Mouse (Mus musculus) layer of hippocampus, adult 8-10 months (tissue): ENCODE data around the gene Slc35e2. TPM values are rescaled to one million over a fixed set of nuclear protein-coding genes. Genes with fewer than 3 reads are reported as not detected.
A peak's percentile ranks its signal among the peaks of the same experiment; 100 is the strongest.
"Not testable (repeated sequence)": the region's sequence is repeated elsewhere in the genome, so short reads cannot be mapped to it uniquely, and the experiment has no call there.

Experiments used
- DNase-seq, 2 experiments: peaks; one replicate each; pipeline ENCODE4 v3.0.0; 2022; ENCODE audit warnings: low spot score in 2 of 2
- total RNA-seq, 4 experiments: library from RNA; stranded (reverse); gene quantifications; 2 replicates each; pipeline ENCODE4 v1.2.4; 2022

The Slc35e2 gene
- total RNA-seq, 4 experiments from 2014 or later = 36.1 to 48.6 (median 42.5) TPM

GRCm38 (mm10) chr4:155624338-155625291 is 23.4 kb downstream of the Slc35e2 start, which contains the start of gene Cdk11b:
Gene Cdk11b (plus strand): TSS chr4:155624854.
- DNase-seq = peak; percentile 96 to 97

GRCm38 (mm10) chr4:155630267-155630666 is 29.1 kb downstream of the Slc35e2 start:
- DNase-seq = no peak

GRCm38 (mm10) chr4:155635766-155636499 is 34.7 kb downstream of the Slc35e2 start:
- no peak for DNase-seq

GRCm38 (mm10) chr4:155643531-155643930 is 42.3 kb downstream of the Slc35e2 start:
- DNase-seq = no peak

- not testable (repeated sequence) for DNase-seq
These were observed 44.1 kb downstream of the Slc35e2 start, which contains the start of gene Gm10563 for GRCm38 (mm10) chr4:155645308-155645707. Gene Gm10563 (minus strand): TSS chr4:155645408.

GRCm38 (mm10) chr4:155645721-155646120 is 44.5 kb downstream of the Slc35e2 start:
- DNase-seq = no peak

- DNase-seq = no peak
These were observed 48.1 kb downstream of the Slc35e2 start for GRCm38 (mm10) chr4:155649355-155649754.

GRCm38 (mm10) chr4:155651553-155652269 is 50.5 kb downstream of the Slc35e2 start:
- no peak for DNase-seq

GRCm38 (mm10) chr4:155652283-155653085 is 51.3 kb downstream of the Slc35e2 start:
- no peak for DNase-seq

GRCm38 (mm10) chr4:155653086-155653450 is 51.9 kb downstream of the Slc35e2 start, which contains the start of gene Mmp23:
Gene Mmp23 (minus strand): TSS chr4:155653384.
- DNase-seq = no peak

- DNase-seq = no peak
These were observed 52.4 kb downstream of the Slc35e2 start for GRCm38 (mm10) chr4:155653451-155654182.

GRCm38 (mm10) chr4:155654183-155654455 is 52.9 kb downstream of the Slc35e2 start:
- no peak for DNase-seq

GRCm38 (mm10) chr4:155654456-155655298 is 53.5 kb downstream of the Slc35e2 start:
- DNase-seq = no peak

- DNase-seq = no peak
These were observed 55.1 kb downstream of the Slc35e2 start for GRCm38 (mm10) chr4:155656214-155656751.

GRCm38 (mm10) chr4:155658961-155659360 is 57.7 kb downstream of the Slc35e2 start:
- DNase-seq = no peak

GRCm38 (mm10) chr4:155660641-155661040 is 59.4 kb downstream of the Slc35e2 start:
- no peak for DNase-seq

- DNase-seq = no peak
These were observed 65.7 kb downstream of the Slc35e2 start for GRCm38 (mm10) chr4:155666903-155667302.

- peak; percentile 96 to 98 for DNase-seq
These were observed 67.7 kb downstream of the Slc35e2 start, which contains the start of gene Mib2 for GRCm38 (mm10) chr4:155668689-155669597. Gene Mib2 (minus strand): TSS chr4:155669198.
